Mouse (Mus musculus): Measurements from ENCODE around the gene Pogk.

GRCm38 (mm10) chr1:166409177-166409700, 424 bp downstream of the Pogk start:
- no peak for TF ChIP-seq POLR2A (IDR thresholded peaks at IDR 0.05; ENCODE audit: low read depth, low read length)
- no peak for TF ChIP-seq CTCF (IDR thresholded peaks at IDR 0.05; ENCODE audit: extremely low read depth, insufficient read depth, insufficient read length, insufficient replicate concordance)

All from spleen, adult 2 months (tissue).